Mouse (Mus musculus): Measurements from ENCODE around the gene Primpol. TPM values are rescaled to one million over a fixed set of nuclear protein-coding genes. Genes with fewer than 3 reads are reported as not detected.

Primpol gene
- total RNA-seq, 4 experiments from 2014 or later = 1.0 to 2.6 (median 1.6) TPM

DNA sequence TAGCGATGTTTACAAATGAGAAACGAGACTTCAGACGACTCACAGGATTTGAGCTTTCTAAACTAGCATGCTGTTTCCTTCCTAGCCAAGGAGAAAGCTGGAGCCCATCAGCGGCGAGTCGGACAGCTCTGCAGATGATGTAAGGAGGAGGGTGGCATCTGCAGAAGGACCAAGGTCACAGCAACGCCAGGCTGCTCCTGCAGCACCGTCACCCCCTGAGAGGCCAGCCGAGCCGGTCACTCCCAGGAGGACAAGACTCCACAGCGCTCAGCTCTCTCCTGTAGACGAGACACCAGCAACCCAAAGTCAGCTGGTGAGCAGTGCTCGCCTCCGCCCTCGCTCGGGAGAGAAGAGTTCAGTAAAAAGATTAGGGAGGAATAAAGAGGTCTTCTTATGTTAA, 54.7 kb downstream of the Primpol start:
- DNase-seq (ENCODE audit: low spot score in 2 of 2) = no peak

DNA sequence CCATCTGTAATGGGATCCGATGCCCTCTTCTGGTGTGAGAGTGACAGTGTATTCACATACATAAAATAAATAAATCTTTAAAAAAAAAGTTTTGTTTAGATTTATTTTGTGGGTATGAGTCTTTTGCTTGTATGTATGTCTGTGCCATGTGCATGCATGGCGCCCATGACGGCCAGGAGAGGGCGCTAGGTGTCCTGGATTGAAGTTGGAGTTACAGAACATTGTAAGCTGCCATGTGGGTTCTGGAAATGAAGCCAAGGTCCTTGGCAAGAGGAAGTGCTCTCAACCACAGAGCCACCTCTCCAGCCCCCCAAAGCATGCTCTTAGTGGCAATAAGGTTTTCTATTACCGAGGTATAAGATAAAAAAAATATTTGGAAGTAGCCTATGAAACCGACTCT, 57.6 kb downstream of the Primpol start:
- no peak for DNase-seq (ENCODE audit: low spot score in 2 of 2)

DNA sequence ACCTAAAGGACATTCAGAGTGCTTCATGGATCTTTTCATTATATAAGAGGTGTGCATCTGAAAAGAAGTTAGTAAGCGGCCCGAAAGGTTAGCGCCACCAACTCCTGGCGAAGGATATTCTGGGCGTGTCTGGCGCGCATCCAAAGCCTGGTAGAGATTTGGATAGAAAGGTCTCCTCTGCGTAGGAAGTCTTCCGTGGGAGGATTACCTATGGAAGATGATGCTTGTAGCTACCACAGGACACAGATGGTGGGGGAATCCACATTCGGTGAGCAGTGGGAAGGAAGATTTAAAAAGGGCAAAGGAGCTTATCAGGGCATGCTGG, 64.6 kb downstream of the Primpol start:
- DNase-seq (ENCODE audit: low spot score in 2 of 2) = no peak

DNA sequence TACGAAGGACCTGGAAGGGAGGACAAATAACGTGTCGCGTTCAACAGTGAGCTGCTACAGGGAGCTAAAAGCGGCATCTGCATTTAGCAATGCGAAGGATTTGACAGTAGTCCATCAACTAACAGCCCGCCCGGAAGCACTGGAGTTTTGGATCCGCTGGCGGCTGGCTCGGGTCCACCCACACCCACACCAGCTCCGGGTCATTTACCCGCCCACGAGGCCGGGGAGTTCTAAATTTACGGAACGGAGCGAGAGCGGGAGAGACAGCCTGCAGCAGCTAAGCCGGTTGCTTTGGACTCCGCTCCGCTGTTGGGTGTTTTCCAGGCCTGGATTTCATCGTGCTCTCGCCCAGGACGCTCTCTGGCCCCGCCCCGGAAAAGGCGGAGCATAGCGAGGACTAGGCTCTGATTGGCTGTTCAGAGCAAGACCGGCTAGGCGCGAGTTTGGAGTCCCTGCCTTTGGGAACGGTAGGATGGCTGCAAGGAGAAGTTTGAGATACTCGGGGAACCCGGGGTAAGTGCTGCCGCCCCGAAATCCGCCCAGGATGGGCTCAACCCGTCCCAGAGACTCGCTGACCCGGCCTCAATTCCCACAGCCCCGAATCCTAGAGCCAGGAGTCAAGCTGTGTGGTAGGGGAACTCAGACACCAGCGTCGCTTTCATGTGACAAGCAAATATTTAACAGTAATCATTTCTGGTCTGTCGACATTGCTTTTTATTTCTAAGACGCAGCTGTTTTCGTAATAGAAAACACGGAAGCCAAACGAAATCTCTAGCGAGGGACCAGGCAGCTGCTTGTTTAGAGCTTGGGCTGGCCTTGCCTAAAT, 65.2 kb downstream of the Primpol start, which contains the start of gene Cenpu:
Gene Cenpu (plus strand): TSS at position 414 of the 826 bp plus-strand sequence.
- DNase-seq (ENCODE audit: low spot score in 2 of 2) = peak; percentile 100

DNA sequence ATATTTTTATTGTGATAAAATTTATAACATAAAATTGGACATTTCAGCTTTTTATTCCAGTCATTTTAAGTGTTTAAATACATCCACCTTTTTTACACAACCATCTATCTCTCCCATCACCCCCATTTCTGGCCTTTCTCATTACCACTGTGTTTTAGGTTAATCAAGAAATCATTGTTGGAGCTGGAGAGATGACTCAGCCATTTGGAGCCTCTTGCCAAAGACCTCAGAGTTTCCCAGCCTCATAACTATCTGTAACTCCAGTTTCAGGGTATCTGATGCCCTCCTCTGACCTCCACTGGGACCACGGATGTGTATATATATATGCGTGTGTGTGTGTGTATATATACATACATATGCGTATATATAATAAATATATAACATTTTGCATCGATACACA, 66.0 kb downstream of the Primpol start:
- no peak for DNase-seq (ENCODE audit: low spot score in 2 of 2)

DNA sequence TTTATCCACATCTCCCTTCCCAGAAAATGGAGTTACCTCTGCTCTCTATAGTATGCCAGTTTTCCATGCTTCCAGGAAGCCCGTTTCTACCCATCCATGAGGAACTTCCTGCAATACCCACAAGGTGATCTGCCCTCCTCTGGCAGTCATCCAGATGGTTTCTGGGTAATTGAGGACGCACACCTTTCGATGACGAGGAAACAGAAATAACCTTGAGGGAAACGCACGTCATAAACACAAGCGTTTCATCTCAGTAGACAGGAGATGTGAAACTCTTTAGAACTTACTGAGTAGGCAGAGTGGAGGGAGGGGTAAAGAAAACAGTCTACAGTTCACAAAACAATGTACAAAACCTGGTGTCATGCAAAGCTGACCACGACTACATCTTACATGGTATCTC, 67.0 kb downstream of the Primpol start:
- DNase-seq (ENCODE audit: low spot score in 2 of 2) = no peak

DNA sequence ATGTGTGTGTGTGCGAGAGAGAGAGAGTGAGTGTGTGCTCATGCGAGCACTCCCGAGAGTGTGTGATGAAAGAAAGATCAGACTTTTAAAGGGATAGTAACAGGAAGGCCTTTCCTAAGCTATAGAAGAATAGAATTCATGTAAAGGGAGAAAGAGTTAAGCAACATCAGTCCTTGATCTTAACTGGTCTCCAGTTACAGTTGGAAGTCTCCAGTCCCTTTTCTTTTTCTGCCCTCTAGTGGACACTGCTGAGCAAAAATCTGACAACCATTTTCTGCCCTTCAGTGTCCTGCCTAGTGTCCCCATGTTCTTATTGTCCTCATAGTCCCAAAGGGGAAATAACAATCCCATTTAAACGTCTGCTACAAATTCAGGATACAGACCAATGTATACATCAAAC, 69.8 kb downstream of the Primpol start:
- DNase-seq (ENCODE audit: low spot score in 2 of 2) = no peak

DNA sequence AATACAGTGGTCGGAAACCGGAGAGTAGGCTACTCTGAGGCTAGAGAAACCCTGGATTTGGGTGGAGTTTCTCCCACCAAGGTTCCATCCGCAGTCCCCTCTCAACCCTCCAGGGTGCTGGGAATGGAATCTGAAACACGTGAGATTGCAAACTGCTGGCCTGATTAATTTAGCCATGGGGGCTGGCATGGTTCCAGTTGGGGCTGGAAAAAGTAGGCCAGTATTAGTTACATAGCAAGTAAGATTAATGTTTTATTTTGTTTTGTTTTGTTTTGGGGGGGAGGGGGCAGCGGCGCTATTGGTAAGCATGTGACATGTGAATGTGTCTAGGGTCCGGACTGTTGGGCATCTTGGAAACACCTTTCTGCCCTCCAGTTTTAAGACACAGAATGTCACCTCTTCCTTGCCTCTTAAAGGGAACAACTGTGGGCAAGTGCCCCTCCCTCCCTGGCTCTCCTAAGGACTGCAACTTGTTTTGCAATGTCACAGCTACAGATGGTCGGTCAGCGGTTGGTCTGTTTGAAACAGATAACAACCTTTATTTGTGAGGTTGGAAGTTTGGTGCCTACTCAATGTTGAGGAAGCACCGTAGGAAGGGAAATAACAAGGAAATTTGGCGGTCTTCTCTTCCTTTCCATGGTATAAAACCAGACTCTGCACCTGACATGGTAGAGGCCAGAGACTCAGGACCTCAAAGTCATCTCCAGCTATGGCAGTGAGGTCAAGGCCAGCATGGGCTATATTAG, 70.4 kb downstream of the Primpol start:
- no peak for DNase-seq (ENCODE audit: low spot score in 2 of 2)

DNA sequence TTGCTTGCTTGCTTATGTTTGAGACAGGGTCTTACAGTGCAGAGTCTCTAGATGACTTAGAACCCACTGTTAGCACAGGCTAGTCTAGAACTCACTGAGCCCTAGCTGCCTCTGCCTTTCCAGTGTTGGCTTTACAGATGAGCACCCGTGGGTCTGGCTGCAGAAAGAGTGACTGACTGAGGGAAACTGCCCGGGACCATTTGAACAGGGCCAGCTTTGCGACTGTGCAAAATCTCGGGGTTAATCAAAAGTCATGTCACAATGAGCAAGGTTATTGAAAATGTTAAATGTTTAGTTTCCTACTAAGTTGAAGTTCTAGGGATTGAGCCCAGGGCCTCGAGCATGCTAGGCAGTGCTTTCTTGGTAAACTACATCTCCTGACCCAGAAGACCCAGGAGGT, 71.2 kb downstream of the Primpol start:
- DNase-seq (ENCODE audit: low spot score in 2 of 2) = no peak

DNA sequence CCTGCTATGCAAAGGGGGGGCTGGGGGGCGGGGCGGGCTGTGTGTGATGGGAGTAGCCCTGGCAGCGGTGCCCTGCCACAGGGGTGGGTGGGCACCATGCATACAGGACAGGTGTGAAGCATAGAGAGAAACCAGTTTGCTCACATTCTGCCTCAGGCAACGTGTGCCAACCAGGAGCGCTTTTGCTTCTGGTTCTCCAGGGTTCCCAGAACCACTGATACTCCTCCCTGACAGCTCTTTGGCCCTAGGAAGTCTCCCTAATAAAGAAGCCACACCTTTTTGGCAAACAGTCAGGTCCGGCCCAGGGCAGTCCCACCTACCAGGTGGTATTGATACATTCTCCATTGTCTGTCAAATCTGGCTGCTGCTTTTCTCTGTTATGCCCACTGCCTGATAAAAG, 73.3 kb downstream of the Primpol start:
- DNase-seq (ENCODE audit: low spot score in 2 of 2) = no peak

DNA sequence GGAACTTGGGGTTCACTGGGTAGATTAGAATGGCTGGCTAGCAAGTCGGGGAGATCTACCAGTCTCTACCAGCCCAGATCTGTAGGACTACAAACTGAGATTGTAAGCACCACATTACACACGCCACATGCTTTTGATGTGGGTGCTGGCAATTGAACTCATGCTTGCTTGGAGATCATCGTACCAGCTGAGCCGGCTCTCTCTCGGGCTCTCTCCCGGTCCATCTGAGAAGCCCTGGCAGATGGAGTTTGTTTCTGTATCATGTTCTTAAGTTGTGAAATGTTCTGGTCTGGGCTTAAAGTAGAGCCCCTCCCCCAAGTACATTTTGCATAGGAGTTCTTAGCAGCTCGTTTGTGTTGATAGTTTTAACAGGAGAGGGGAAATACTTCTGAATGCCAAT, 73.8 kb downstream of the Primpol start:
- DNase-seq (ENCODE audit: low spot score in 2 of 2) = peak in 1 of 2 experiments; percentile 40

DNA sequence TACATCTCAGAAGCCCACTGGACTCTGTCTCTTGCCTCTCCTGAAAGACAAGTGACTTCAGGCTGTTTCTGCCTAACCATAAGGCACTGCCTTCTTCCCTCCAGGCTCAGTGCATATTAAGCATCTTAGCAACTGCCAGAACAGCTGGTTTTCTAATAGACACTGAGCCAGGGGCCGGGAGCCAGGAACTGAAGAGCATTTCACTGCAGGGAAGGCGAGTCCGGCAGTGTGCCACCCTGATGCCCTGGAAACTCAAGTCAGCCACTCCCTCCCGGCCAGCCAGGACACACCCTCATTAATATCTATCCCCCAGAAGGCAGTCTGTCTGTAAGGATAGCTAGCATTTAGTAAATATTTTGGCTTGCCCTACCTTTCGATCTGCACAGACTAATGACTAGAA, 77.3 kb downstream of the Primpol start:
- peak; percentile 72 to 84 for DNase-seq (ENCODE audit: low spot score in 2 of 2)

DNA sequence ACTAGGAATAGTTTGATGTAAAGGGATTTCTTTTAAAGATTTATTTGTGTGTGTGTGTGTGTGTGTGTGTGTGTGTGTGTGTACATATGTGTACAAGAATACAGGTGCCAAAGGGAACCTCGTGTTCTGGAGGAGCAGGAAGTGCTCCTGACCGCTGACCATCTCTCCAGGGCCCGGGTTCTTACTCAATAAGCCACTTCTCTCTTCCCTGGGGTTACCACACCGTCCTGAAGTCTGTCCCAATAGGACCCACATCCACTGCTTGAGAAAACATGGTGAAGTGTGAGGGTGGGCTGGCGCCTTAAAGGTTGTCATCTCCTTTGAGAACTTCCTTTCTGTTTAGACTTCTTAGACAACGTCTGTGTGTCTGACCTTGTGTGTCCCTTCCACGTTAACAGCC, 83.1 kb downstream of the Primpol start:
- no peak for DNase-seq (ENCODE audit: low spot score in 2 of 2)

DNA sequence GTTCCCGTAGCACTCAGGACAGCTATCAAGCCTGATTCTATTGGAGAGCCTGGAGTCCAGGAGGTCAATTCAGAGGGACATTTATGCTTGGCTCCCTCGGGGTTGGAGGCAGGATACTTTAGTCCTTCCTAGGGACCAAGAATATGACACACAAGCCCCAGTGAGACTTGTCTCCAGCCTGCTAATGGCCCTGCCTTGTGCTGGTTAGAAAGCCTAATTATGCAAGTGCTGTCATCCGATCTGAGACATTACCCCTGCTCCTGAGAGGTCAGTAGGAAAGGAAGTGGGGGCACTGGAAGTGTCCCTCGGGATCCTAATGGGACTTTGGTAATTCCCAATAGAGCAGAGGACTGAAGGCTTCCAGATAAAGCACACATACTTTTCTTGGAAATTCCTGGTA, 86.5 kb downstream of the Primpol start:
- no peak for DNase-seq (ENCODE audit: low spot score in 2 of 2)

DNA sequence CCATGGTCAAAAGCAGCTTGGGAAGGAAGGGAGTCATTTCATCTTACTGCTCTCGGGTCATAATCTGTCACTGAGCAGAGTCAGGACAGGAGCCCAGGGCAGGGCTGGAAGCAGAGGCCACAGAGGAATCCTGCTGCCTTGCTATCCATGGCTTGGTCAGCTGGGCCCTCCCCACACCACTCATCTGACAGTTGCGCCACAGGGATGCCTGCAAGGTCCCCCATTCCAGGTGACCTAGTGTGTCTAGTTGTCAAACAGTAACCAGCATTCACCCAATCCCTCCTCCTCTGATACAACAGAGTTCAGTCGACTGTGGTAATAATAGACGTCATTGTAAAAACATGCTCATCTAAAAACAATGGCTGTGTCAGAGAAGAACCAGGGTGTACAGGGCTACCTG, 87.5 kb downstream of the Primpol start:
- DNase-seq (ENCODE audit: low spot score in 2 of 2) = no peak

DNA sequence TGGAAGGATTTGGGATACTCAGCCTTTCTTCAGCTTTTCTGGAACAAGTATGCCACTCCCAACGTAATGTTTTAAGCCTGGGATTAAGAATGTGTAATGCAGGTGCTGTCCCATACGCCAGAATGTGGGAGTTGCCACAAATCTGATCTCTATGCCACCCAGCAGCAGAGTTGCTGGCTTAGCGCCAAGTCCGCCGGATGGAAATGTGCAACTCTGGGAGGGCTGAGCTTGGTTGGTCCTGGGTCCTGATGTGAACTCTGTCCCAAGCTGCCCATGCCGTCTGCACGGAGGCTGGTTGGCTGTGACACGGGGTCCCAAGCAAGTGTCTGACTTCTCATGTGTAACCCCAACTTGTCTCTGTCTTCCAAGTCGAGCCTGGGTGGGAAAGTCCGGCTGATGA, 90.2 kb downstream of the Primpol start:
- no peak for DNase-seq (ENCODE audit: low spot score in 2 of 2)

DNA sequence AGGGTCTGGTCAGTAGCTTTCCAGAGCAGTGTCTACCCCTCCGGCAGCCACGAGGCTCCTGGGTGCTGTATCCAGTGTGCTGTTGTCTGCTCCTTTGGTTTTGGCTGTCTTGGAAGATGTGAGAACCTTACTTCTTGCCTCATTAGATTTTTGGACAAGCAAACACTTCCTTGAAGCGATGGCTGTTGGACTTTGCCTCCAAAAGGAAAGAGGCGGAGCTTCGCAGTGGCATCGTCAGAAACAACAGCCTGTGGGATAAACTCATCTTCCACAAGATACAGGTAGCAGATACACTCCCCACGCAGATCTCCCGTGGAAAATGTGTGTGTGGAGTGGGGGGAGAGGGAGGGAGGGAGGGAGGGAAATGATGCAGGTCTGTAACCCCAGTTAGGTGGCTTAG, 90.9 kb downstream of the Primpol start:
- no peak for DNase-seq (ENCODE audit: low spot score in 2 of 2)

Other genes with a start within 250 kb of the Primpol start
- gene Acsl1, start 146.2 kb downstream of the Primpol start, total RNA-seq (2022) = 100 to 1,000 TPM; 225 to 268 (median 235) TPM
- under 1 TPM in 2 of 4 experiments, not detected in 2; 0.19 to 0.29 TPM for gene Cenpu, start 65.2 kb downstream of the Primpol start, total RNA-seq (2022)
- gene Casp3, start 79 bp upstream of the Primpol start, total RNA-seq (2022) = 1 to 10 TPM in 2 of 4 experiments, under 1 TPM in 2; 0.77 to 2.1 (median 1.4) TPM
- gene Irf2, start 122.5 kb upstream of the Primpol start, total RNA-seq (2022) = 10 to 100 TPM; 24.9 to 35.0 (median 31.2) TPM